Mouse (Mus musculus) forebrain, embryonic 12.5 days (tissue): Measurements from ENCODE around the gene Maco1. TPM values are rescaled to one million over a fixed set of nuclear protein-coding genes. Genes with fewer than 3 reads are reported as not detected.
"Not testable (repeated sequence)": the region's sequence is repeated elsewhere in the genome, so short reads cannot be mapped to it uniquely, and the experiment has no call there.

Source experiments
- ATAC-seq: fragments of 200-750 bp; cut with Nextera tagmentation; 2 replicates; pipeline ENCODE4 v1.8.0; 2017; ENCODE audit warnings: moderate TSS enrichment; ENCODE audit not compliant: low FRiP score
- H3K27ac ChIP-seq: fragments of 300-500 bp; sonication (generic); 2 replicates; pipeline ENCODE4 v1.5.1; 2016; ENCODE audit warnings: mild to moderate bottlenecking
- H3K27me3 ChIP-seq: fragments of 300-500 bp; sonication (generic); 2 replicates; pipeline ENCODE4 v1.6.1; 2016; ENCODE audit warnings: mild to moderate bottlenecking
- H3K36me3 ChIP-seq: fragments of 300-500 bp; sonication (generic); replicated peaks from 2 replicates; pipeline ENCODE4 v1.6.1; 2016; ENCODE audit warnings: mild to moderate bottlenecking
- H3K4me1 ChIP-seq: fragments of 300-500 bp; sonication (generic); 2 replicates; pipeline ENCODE4 v1.6.1; 2016
- H3K4me2 ChIP-seq: fragments of 300-500 bp; sonication (generic); 2 replicates; pipeline ENCODE4 v1.6.1; 2016; ENCODE audit warnings: mild to moderate bottlenecking, moderate library complexity
- H3K4me3 ChIP-seq: fragments of 300-500 bp; sonication (generic); replicated peaks from 2 replicates; pipeline ENCODE4 v1.5.1; 2016; ENCODE audit warnings: mild to moderate bottlenecking
- H3K9ac ChIP-seq: fragments of 300-500 bp; sonication (generic); 2 replicates; pipeline ENCODE4 v1.6.1; 2016; ENCODE audit warnings: mild to moderate bottlenecking
- H3K9me3 ChIP-seq: fragments of 300-500 bp; sonication (generic); 2 replicates; pipeline ENCODE4 v1.6.1; 2016
- WGBS: fragments of 180-500 bp; shearing (Covaris S2); methylation state at CpG from one replicate; pipeline ENCODE4 v1.1.7; 2016; 5-methylcytosine and 5-hydroxymethylcytosine counted together
- polyA plus RNA-seq: library from polyadenylated mRNA; unstranded; fragments of >200 nt; fragmentation: Nextera tagmentation; extraction: Ambion mirVana; gene quantifications from 2 replicates; pipeline ENCODE4 v1.2.1, GENCODE M21; 2016

Gene Maco1
- polyA plus RNA-seq, 1 experiment from 2014 or later: 79.9 TPM

DNA sequence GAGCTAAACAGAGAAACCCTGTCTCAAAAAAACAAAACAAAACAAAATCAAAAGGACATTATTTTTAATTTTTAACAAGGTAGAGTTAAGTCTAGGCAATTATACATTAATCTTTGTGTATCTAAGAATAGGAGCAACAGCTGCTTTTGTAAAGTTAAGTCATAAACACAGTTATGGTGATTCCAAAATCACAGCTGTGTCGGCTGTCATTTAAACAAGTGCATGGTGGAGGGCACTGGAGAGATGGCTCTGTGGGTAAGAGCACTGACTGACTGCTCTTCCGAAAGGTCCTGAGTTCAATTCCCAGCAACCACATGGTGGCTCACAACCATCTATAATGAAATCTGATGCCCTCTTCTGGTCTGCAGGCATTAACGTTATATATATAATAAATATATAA is 21.2 kb downstream of the Maco1 start:
- no peaks in the 10 kb centered on the region for H3K4me1 ChIP-seq
- peaks cover 48% of the 10 kb centered on the region for H3K36me3 ChIP-seq
- no peaks in the 10 kb centered on the region for H3K27me3 ChIP-seq
- H3K27ac ChIP-seq: no peak overlapping the region
- no peak overlapping the region for H3K4me2 ChIP-seq
- no peaks in the 10 kb centered on the region for H3K9me3 ChIP-seq
- H3K9ac ChIP-seq: no peak overlapping the region
- 94% methylated on average over 3 of the region's 3 CpGs for WGBS
- no peak overlapping the region for H3K4me3 ChIP-seq
- ATAC-seq: no peak

GRCm38 (mm10) chr4:134827806-134828205 is 25.3 kb downstream of the Maco1 start:
- no peak overlapping the region for H3K4me2 ChIP-seq
- WGBS: 97% methylated on average over 11 of the region's 11 CpGs
- no peak overlapping the region for H3K27ac ChIP-seq
- no peak for ATAC-seq
- no peak overlapping the region for H3K9ac ChIP-seq
- peaks cover 56% of the 10 kb centered on the region for H3K36me3 ChIP-seq
- no peaks in the 10 kb centered on the region for H3K27me3 ChIP-seq
- H3K4me1 ChIP-seq: no peaks in the 10 kb centered on the region
- H3K9me3 ChIP-seq: no peaks in the 10 kb centered on the region
- no peak overlapping the region for H3K4me3 ChIP-seq

- no peaks in the 10 kb centered on the region for H3K4me1 ChIP-seq
- H3K36me3 ChIP-seq: peaks cover 51% of the 10 kb centered on the region
- no peak overlapping the region for H3K4me3 ChIP-seq
- no peaks in the 10 kb centered on the region for H3K27me3 ChIP-seq
- no peak overlapping the region for H3K9ac ChIP-seq
- H3K4me2 ChIP-seq: no peak overlapping the region
- no peak overlapping the region for H3K27ac ChIP-seq
- no peak for ATAC-seq
- H3K9me3 ChIP-seq: no peaks in the 10 kb centered on the region
Observed at GRCm38 (mm10) chr4:134826348-134826747, 26.8 kb downstream of the Maco1 start.

DNA sequence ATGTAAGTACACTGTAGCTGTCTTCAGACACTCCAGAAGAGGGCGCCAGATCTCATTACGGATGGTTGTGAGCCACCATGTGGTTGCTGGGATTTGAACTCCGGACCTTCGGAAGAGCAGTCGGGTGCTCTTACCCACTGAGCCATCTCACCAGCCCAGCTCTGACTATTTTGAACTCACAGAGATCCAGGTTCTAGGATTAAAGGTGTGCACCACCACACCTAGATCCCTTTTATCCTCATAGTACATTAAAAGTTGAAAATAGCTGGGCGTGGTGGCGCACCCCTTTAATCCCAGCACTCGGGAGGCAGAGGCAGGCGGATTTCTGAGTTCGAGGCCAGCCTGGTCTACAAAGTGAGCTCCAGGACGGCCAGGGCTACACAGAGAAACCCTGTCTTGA is 27.3 kb downstream of the Maco1 start:
- H3K4me2 ChIP-seq, H3K4me3 ChIP-seq, H3K9me3 ChIP-seq, ATAC-seq, H3K27me3 ChIP-seq, H3K4me1 ChIP-seq, H3K27ac ChIP-seq, H3K9ac ChIP-seq: not testable (repeated sequence)
- H3K36me3 ChIP-seq: peaks cover 48% of the 10 kb centered on the region
- 98% methylated on average over 11 of the region's 11 CpGs for WGBS

- WGBS: 67% methylated on average over 2 of the region's 2 CpGs
- Histone ChIP-seq H3K27me3 (no peaks in the 10 kb centered on the region), H3K4me3 (no peak overlapping the region), H3K36me3 (peaks cover 52% of the 10 kb centered on the region), H3K4me1 (no peaks in the 10 kb centered on the region), H3K27ac (no peak overlapping the region), H3K4me2 (no peak overlapping the region), H3K9me3 (no peaks in the 10 kb centered on the region), H3K9ac (no peak overlapping the region)
- no peak for ATAC-seq
Observed at GRCm38 (mm10) chr4:134823560-134823959, 29.6 kb downstream of the Maco1 start.

GRCm38 (mm10) chr4:134821061-134821460 is 32.1 kb downstream of the Maco1 start:
- no peak overlapping the region for H3K4me3 ChIP-seq
- no peaks in the 10 kb centered on the region for H3K4me1 ChIP-seq
- H3K27ac ChIP-seq: no peak overlapping the region
- H3K9me3 ChIP-seq: no peaks in the 10 kb centered on the region
- H3K36me3 ChIP-seq: peaks cover 33% of the 10 kb centered on the region
- no peak overlapping the region for H3K4me2 ChIP-seq
- 86% methylated on average over 1 of the region's 1 CpGs for WGBS
- H3K27me3 ChIP-seq: no peaks in the 10 kb centered on the region
- ATAC-seq: no peak
- H3K9ac ChIP-seq: no peak overlapping the region

GRCm38 (mm10) chr4:134817706-134818105 is 35.4 kb downstream of the Maco1 start:
- no peak overlapping the region for H3K4me3 ChIP-seq
- no peaks in the 10 kb centered on the region for H3K9me3 ChIP-seq
- no peak overlapping the region for H3K9ac ChIP-seq
- no peak overlapping the region for H3K27ac ChIP-seq
- WGBS: 86% methylated on average over 4 of the region's 4 CpGs
- peaks cover 27% of the 10 kb centered on the region for H3K36me3 ChIP-seq
- no peak for ATAC-seq
- no peaks in the 10 kb centered on the region for H3K4me1 ChIP-seq
- H3K27me3 ChIP-seq: no peaks in the 10 kb centered on the region
- H3K4me2 ChIP-seq: no peak overlapping the region

GRCm38 (mm10) chr4:134814229-134814571 is 38.9 kb downstream of the Maco1 start:
- H3K9ac ChIP-seq: no peak overlapping the region
- no peaks in the 10 kb centered on the region for H3K9me3 ChIP-seq
- H3K27ac ChIP-seq: no peak overlapping the region
- H3K27me3 ChIP-seq: no peaks in the 10 kb centered on the region
- H3K4me2 ChIP-seq: no peak overlapping the region
- H3K36me3 ChIP-seq: peaks cover 51% of the 10 kb centered on the region
- WGBS: 95% methylated on average over 4 of the region's 4 CpGs
- no peak for ATAC-seq
- H3K4me1 ChIP-seq: no peaks in the 10 kb centered on the region
- H3K4me3 ChIP-seq: no peak overlapping the region

DNA sequence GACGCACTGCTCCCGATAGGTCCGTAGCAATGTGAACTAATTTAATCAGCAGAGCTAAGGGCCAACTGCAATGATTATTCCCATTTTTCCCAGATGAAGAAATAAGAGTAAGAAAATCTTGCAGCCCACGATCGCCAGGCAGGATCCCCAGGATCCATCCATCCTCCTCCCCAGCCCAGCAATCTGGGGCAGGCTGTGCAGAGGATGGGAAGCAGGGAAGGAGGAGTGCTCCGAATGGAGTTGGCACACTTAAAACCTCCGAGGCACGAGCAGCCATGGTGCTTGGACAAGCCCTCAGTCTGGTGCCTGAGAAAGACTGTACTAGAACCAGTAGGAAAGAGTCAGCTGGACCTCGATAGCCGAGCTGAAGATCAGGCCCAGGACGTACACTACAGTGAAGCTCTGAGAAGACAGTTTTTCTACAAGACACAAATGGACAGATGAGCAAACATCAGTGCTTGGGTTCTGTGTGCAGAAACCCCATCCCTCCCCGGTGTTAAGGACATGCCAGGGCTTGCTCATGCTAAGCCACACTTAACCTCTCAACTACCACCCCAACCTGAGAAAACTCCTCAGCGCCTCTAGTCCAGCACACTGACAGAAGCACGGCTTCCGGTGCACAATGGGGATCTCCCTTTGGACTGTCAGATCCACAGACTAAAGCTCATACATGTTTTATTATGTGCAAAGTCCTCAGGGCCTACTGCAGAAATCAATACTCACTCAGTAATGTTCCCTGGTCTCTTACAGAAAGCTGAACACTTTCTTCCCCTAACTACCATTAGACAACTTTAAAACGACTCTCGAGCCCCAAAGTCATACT is 39.5 kb downstream of the Maco1 start:
- ATAC-seq: no peak
- Histone ChIP-seq H3K4me3 (no peak overlapping the region), H3K27me3 (no peaks in the 10 kb centered on the region), H3K27ac (no peak overlapping the region), H3K36me3 (peaks cover 53% of the 10 kb centered on the region), H3K9me3 (no peaks in the 10 kb centered on the region), H3K4me2 (no peak overlapping the region), H3K9ac (no peak overlapping the region), H3K4me1 (no peaks in the 10 kb centered on the region)
- 92% methylated on average over 17 of the region's 17 CpGs for WGBS

DNA sequence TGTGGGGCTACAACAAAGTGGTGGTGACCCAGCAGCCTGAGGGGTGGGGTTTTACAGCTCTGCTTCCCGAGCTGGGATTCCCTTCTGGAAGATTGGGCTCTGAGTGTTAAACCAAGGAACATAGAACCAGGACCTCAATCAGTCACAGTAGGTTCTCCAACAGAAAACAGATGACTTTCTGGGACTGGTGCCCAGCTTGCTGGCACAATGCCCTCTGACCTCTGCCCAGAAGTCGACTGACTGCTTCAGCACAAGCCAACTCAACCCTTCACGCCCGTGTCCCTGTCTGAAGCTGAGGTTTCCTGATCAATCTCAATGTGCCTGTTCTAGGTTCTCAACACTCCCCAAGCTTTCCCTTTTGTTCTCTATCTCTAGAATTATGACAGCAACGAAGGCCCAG is 48.4 kb downstream of the Maco1 start:
- Histone ChIP-seq H3K36me3 (peaks cover 88% of the 10 kb centered on the region), H3K4me2 (no peak overlapping the region), H3K27me3 (no peaks in the 10 kb centered on the region), H3K4me3 (no peak overlapping the region), H3K9me3 (no peaks in the 10 kb centered on the region), H3K4me1 (no peaks in the 10 kb centered on the region), H3K9ac (no peak overlapping the region), H3K27ac (no peak overlapping the region)
- ATAC-seq: no peak
- WGBS: 94% methylated on average over 5 of the region's 5 CpGs

- Histone ChIP-seq H3K9me3 (no peaks in the 10 kb centered on the region), H3K36me3 (peaks cover 70% of the 10 kb centered on the region), H3K4me2 (no peak overlapping the region), H3K4me3 (no peak overlapping the region), H3K27ac (no peak overlapping the region), H3K27me3 (no peaks in the 10 kb centered on the region), H3K9ac (no peak overlapping the region), H3K4me1 (no peaks in the 10 kb centered on the region)
- WGBS: 91% methylated on average over 3 of the region's 3 CpGs
- ATAC-seq: no peak
Observed at GRCm38 (mm10) chr4:134802765-134803164, 50.4 kb downstream of the Maco1 start.

GRCm38 (mm10) chr4:134802155-134802554 is 51.0 kb downstream of the Maco1 start:
- no peak for ATAC-seq
- Histone ChIP-seq H3K4me1 (no peaks in the 10 kb centered on the region), H3K27ac (no peak overlapping the region), H3K9me3 (no peaks in the 10 kb centered on the region), H3K36me3 (peaks cover 64% of the 10 kb centered on the region), H3K4me2 (no peak overlapping the region), H3K9ac (no peak overlapping the region), H3K27me3 (no peaks in the 10 kb centered on the region), H3K4me3 (no peak overlapping the region)
- 94% methylated on average over 10 of the region's 10 CpGs for WGBS

GRCm38 (mm10) chr4:134800693-134801092 is 52.5 kb downstream of the Maco1 start:
- no peaks in the 10 kb centered on the region for H3K27me3 ChIP-seq
- ATAC-seq: no peak
- WGBS: 68% methylated on average over 10 of the region's 10 CpGs
- no peak overlapping the region for H3K9ac ChIP-seq
- no peak overlapping the region for H3K4me2 ChIP-seq
- no peak overlapping the region for H3K27ac ChIP-seq
- H3K36me3 ChIP-seq: peaks cover 49% of the 10 kb centered on the region
- H3K9me3 ChIP-seq: no peaks in the 10 kb centered on the region
- H3K4me1 ChIP-seq: no peaks in the 10 kb centered on the region
- no peak overlapping the region for H3K4me3 ChIP-seq
